Mouse (Mus musculus): ENCODE results near the gene Agtpbp1. TPM values are rescaled to one million over a fixed set of nuclear protein-coding genes. Genes with fewer than 3 reads are reported as not detected.

The Agtpbp1 gene
- polyA plus RNA-seq, 1 experiment, result 7.5 TPM

- Histone ChIP-seq H3K27me3 (ENCODE audit: control insufficient read depth, insufficient read depth, insufficient read length) (peaks cover 5% of the 10 kb centered on the region), H3ac (ENCODE audit: control insufficient read depth, insufficient read length, low read depth) (no peak overlapping the region), H3K79me3 (ENCODE audit: low read depth) (no peaks in the 10 kb centered on the region), H3K79me2 (ENCODE audit: control insufficient read depth, insufficient read depth) (no peaks in the 10 kb centered on the region), H3K36me3 (ENCODE audit: control insufficient read depth, insufficient read depth) (no peaks in the 10 kb centered on the region), H3K4me3 (ENCODE audit: insufficient read depth, poor library complexity, severe bottlenecking) (no peak overlapping the region)
- no peak for TF ChIP-seq CEBPB (IDR thresholded peaks at IDR 0.05; ENCODE audit: low read depth)
- no peak for TF ChIP-seq MAX (IDR thresholded peaks at IDR 0.05)
- TF ChIP-seq MYOD1 (IDR thresholded peaks at IDR 0.05; ENCODE audit: control insufficient read depth, insufficient read length, low read depth), result no peak
- no peak for TF ChIP-seq CTCF (IDR thresholded peaks at IDR 0.05; ENCODE audit: control insufficient read depth, insufficient read depth, insufficient read length)
- TF ChIP-seq USF1 (IDR thresholded peaks at IDR 0.05; ENCODE audit: low read depth), result no peak
- no peak for TF ChIP-seq MYOG (IDR thresholded peaks at IDR 0.05; ENCODE audit: control insufficient read depth, extremely low read depth, insufficient read length)
These were observed 12.5 kb downstream of the Agtpbp1 start for GRCm38 (mm10) chr13:59572549-59572948.

GRCm38 (mm10) chr13:59571107-59571506 lies 13.9 kb downstream of the Agtpbp1 start:
- no peak overlapping the region for H3ac ChIP-seq (ENCODE audit: control insufficient read depth, insufficient read length, low read depth)
- peaks cover 10% of the 10 kb centered on the region for H3K27me3 ChIP-seq (ENCODE audit: control insufficient read depth, insufficient read depth, insufficient read length)
- TF ChIP-seq MYOD1 (IDR thresholded peaks at IDR 0.05; ENCODE audit: control insufficient read depth, insufficient read length, low read depth), result no peak
- no peak for TF ChIP-seq FOSL1 (IDR thresholded peaks at IDR 0.05; ENCODE audit: insufficient read depth, low read length, poor library complexity, severe bottlenecking)
- no peak for TF ChIP-seq CEBPB (IDR thresholded peaks at IDR 0.05; ENCODE audit: low read depth)
- no peaks in the 10 kb centered on the region for H3K79me3 ChIP-seq (ENCODE audit: low read depth)
- H3K79me2 ChIP-seq (ENCODE audit: control insufficient read depth, insufficient read depth), result no peaks in the 10 kb centered on the region
- H3K4me3 ChIP-seq (ENCODE audit: insufficient read depth, poor library complexity, severe bottlenecking), result no peak overlapping the region
- no peaks in the 10 kb centered on the region for H3K36me3 ChIP-seq (ENCODE audit: control insufficient read depth, insufficient read depth)

- Histone ChIP-seq H3K27me3 (ENCODE audit: control insufficient read depth, insufficient read depth, insufficient read length) (peaks cover 12% of the 10 kb centered on the region), H3K36me3 (ENCODE audit: control insufficient read depth, insufficient read depth) (no peaks in the 10 kb centered on the region), H3ac (ENCODE audit: control insufficient read depth, insufficient read length, low read depth) (no peak overlapping the region), H3K79me2 (ENCODE audit: control insufficient read depth, insufficient read depth) (no peaks in the 10 kb centered on the region), H3K79me3 (ENCODE audit: low read depth) (no peaks in the 10 kb centered on the region), H3K4me3 (ENCODE audit: insufficient read depth, poor library complexity, severe bottlenecking) (no peak overlapping the region)
- TF ChIP-seq CTCF (IDR thresholded peaks at IDR 0.05; ENCODE audit: control insufficient read depth, insufficient read depth, insufficient read length) (no peak), CEBPB (IDR thresholded peaks at IDR 0.05; ENCODE audit: low read depth) (no peak), FOSL1 (IDR thresholded peaks at IDR 0.05; ENCODE audit: insufficient read depth, low read length, poor library complexity, severe bottlenecking) (no peak), MYOG (IDR thresholded peaks at IDR 0.05; ENCODE audit: control insufficient read depth, extremely low read depth, insufficient read length) (no peak), MYOD1 (IDR thresholded peaks at IDR 0.05; ENCODE audit: control insufficient read depth, insufficient read length, low read depth) (no peak), USF1 (IDR thresholded peaks at IDR 0.05; ENCODE audit: low read depth) (no peak), MAX (IDR thresholded peaks at IDR 0.05) (no peak)
These were observed 19.0 kb downstream of the Agtpbp1 start for GRCm38 (mm10) chr13:59565945-59566520.

- Histone ChIP-seq H3K4me3 (ENCODE audit: insufficient read depth, poor library complexity, severe bottlenecking) (no peak overlapping the region), H3ac (ENCODE audit: control insufficient read depth, insufficient read length, low read depth) (no peak overlapping the region), H3K36me3 (ENCODE audit: control insufficient read depth, insufficient read depth) (no peaks in the 10 kb centered on the region), H3K79me3 (ENCODE audit: low read depth) (no peaks in the 10 kb centered on the region), H3K79me2 (ENCODE audit: control insufficient read depth, insufficient read depth) (no peaks in the 10 kb centered on the region), H3K27me3 (ENCODE audit: control insufficient read depth, insufficient read depth, insufficient read length) (peaks cover 12% of the 10 kb centered on the region)
- no peak for TF ChIP-seq MYOD1 (IDR thresholded peaks at IDR 0.05; ENCODE audit: control insufficient read depth, insufficient read length, low read depth)
- TF ChIP-seq CEBPB (IDR thresholded peaks at IDR 0.05; ENCODE audit: low read depth), result no peak
- TF ChIP-seq CTCF (IDR thresholded peaks at IDR 0.05; ENCODE audit: control insufficient read depth, insufficient read depth, insufficient read length), result no peak
- no peak for TF ChIP-seq MAX (IDR thresholded peaks at IDR 0.05)
- no peak for TF ChIP-seq MYOG (IDR thresholded peaks at IDR 0.05; ENCODE audit: control insufficient read depth, extremely low read depth, insufficient read length)
- TF ChIP-seq USF1 (IDR thresholded peaks at IDR 0.05; ENCODE audit: low read depth), result no peak
- TF ChIP-seq FOSL1 (IDR thresholded peaks at IDR 0.05; ENCODE audit: insufficient read depth, low read length, poor library complexity, severe bottlenecking), result no peak
These were observed 20.1 kb downstream of the Agtpbp1 start for GRCm38 (mm10) chr13:59564923-59565322.

GRCm38 (mm10) chr13:59564505-59564904 lies 20.5 kb downstream of the Agtpbp1 start:
- TF ChIP-seq CEBPB (IDR thresholded peaks at IDR 0.05; ENCODE audit: low read depth), result no peak
- TF ChIP-seq MYOG (IDR thresholded peaks at IDR 0.05; ENCODE audit: control insufficient read depth, extremely low read depth, insufficient read length), result no peak
- no peak for TF ChIP-seq FOSL1 (IDR thresholded peaks at IDR 0.05; ENCODE audit: insufficient read depth, low read length, poor library complexity, severe bottlenecking)
- TF ChIP-seq MYOD1 (IDR thresholded peaks at IDR 0.05; ENCODE audit: control insufficient read depth, insufficient read length, low read depth), result no peak
- no peak for TF ChIP-seq CTCF (IDR thresholded peaks at IDR 0.05; ENCODE audit: control insufficient read depth, insufficient read depth, insufficient read length)
- no peak for TF ChIP-seq MAX (IDR thresholded peaks at IDR 0.05)
- no peak for TF ChIP-seq USF1 (IDR thresholded peaks at IDR 0.05; ENCODE audit: low read depth)

GRCm38 (mm10) chr13:59562471-59562870 lies 22.6 kb downstream of the Agtpbp1 start:
- Histone ChIP-seq H3K79me3 (ENCODE audit: low read depth) (no peaks in the 10 kb centered on the region), H3ac (ENCODE audit: control insufficient read depth, insufficient read length, low read depth) (no peak overlapping the region), H3K79me2 (ENCODE audit: control insufficient read depth, insufficient read depth) (no peaks in the 10 kb centered on the region), H3K4me3 (ENCODE audit: insufficient read depth, poor library complexity, severe bottlenecking) (no peak overlapping the region), H3K27me3 (ENCODE audit: control insufficient read depth, insufficient read depth, insufficient read length) (peaks cover 7% of the 10 kb centered on the region), H3K36me3 (ENCODE audit: control insufficient read depth, insufficient read depth) (no peaks in the 10 kb centered on the region)
- TF ChIP-seq FOSL1 (IDR thresholded peaks at IDR 0.05; ENCODE audit: insufficient read depth, low read length, poor library complexity, severe bottlenecking) (no peak), CEBPB (IDR thresholded peaks at IDR 0.05; ENCODE audit: low read depth) (no peak), MAX (IDR thresholded peaks at IDR 0.05) (no peak), USF1 (IDR thresholded peaks at IDR 0.05; ENCODE audit: low read depth) (no peak), CTCF (IDR thresholded peaks at IDR 0.05; ENCODE audit: control insufficient read depth, insufficient read depth, insufficient read length) (no peak), MYOD1 (IDR thresholded peaks at IDR 0.05; ENCODE audit: control insufficient read depth, insufficient read length, low read depth) (no peak), MYOG (IDR thresholded peaks at IDR 0.05; ENCODE audit: control insufficient read depth, extremely low read depth, insufficient read length) (no peak)

More at GRCm38 (mm10) chr13:59564505-59564904, 20.5 kb downstream of the Agtpbp1 start:
- no peak overlapping the region for H3K4me3 ChIP-seq (ENCODE audit: insufficient read depth, poor library complexity, severe bottlenecking)
- no peaks in the 10 kb centered on the region for H3K79me2 ChIP-seq (ENCODE audit: control insufficient read depth, insufficient read depth)
- no peak overlapping the region for H3ac ChIP-seq (ENCODE audit: control insufficient read depth, insufficient read length, low read depth)
- H3K79me3 ChIP-seq (ENCODE audit: low read depth), result no peaks in the 10 kb centered on the region
- H3K27me3 ChIP-seq (ENCODE audit: control insufficient read depth, insufficient read depth, insufficient read length), result peaks cover 12% of the 10 kb centered on the region
- no peaks in the 10 kb centered on the region for H3K36me3 ChIP-seq (ENCODE audit: control insufficient read depth, insufficient read depth)
